Mouse (Mus musculus): ENCODE results near the gene Snx22.

DNA sequence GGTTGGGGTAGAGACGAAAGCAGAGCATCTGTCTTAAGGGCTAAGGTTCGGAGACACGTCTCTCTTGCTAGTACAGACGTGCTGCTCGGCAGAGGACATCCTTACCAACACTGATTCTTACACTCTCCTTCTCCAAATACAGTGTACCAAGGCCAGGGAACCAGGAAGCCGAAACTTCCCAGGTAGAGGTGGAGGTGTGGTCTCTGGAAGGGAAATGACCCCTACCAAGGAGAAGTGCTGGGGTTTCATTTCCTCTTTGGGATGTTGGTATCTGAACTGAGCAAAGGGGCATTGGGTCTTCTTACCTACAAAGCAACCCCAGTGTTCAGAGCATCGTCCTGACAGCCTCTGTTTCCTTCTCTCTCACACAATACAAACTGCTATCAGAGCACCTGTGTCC is 3.2 kb upstream of the Snx22 start:
- TF ChIP-seq POLR2A (IDR thresholded peaks at IDR 0.05; ENCODE audit: control insufficient read depth, low read depth, low read length) (no peak), CTCF (IDR thresholded peaks at IDR 0.05; ENCODE audit: control insufficient read depth, insufficient read depth, insufficient replicate concordance, low read depth, low read length) (no peak)
